Mouse (Mus musculus) megakaryocyte, embryonic 14.5 days (primary cell): Measurements from ENCODE around the gene Nadk2.

Experiments
- FLI1 ChIP-seq: IDR thresholded peaks from 2 replicates; pipeline ENCODE4 v1.6.1; 2012; ENCODE audit warnings: low read length, inconsistent platforms, mixed read lengths
- GATA1 ChIP-seq: IDR thresholded peaks from 3 replicates; pipeline ENCODE4 v1.6.1; 2012; ENCODE audit warnings: mixed read lengths, low read length, inconsistent platforms, borderline replicate concordance

DNA sequence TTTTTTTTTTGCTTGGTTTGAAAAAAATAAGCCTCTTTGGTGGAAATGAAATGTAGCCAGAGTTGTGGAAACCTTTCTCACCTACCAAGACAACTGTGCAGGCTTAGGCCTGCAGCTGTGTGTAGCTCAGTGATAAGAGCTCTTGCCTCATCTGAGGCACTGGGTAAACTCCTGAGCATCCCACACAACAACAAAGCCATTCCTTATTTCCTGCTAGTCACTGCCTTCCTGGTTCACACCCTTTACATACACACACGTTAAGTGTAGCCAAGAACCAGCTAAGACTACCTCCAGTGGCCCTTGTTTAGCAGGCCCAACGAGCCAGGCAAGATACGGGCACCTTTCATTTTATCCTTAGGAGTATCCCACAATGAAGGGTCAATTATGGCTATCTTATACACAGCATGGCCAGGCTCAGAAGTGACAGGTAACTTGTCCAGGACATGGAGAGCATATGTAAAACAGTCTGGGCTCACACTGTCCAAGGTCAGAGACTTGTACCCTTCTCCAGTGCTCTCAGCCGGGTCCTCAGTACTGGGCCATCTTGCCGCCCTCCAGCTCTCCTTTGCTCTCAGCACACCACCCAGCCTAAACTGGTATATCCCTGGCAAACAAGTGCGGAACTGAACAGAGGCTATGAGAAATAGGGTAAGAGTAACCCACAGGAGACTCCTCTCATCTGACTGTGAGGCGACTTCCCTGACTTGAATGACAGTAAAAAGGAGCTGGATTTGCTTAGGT, 56.2 kb downstream of the Nadk2 start:
- no peak for TF ChIP-seq GATA1
- TF ChIP-seq FLI1 = no peak
